Mouse (Mus musculus) fibroblast of lung, adult 2 months (primary cell): ENCODE measurements around the gene B4galt2.

ENCODE experiments used
- DNase-seq: peaks from one replicate; pipeline ENCODE4 v3.0.0-alpha.2; 2011; ENCODE audit warnings: low read depth

The B4galt2 gene

DNA sequence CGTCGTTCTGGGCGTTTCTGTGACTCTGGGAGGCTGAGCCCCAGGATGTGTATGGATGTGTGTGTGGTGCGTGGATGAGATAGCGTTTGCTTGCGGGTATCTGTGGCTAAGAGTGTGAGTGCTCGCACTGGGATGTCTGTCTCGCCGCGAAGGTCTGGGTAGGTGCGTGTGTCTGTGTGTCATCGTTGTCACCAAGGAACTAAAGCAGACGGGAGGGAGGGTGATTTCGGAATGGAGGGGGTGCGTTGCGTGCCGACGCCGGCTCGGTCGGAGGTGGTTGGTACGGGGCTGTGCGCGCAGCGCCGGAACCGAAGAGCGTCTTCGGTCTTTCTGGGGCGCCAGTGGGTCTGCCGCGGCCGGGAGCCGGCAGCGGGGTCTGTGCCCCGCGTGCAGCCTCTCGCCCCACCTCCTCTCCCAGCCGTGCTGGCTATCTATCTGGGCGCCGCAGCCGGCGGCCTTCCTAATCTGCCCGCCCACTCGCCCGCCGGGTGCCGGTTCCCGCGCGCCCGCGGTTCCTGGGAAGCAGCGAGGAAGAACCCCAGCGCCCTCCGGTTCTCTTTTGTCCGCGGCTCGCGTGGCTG is 47.7 kb downstream of the B4galt2 start:
- DNase-seq, result no peak

DNA sequence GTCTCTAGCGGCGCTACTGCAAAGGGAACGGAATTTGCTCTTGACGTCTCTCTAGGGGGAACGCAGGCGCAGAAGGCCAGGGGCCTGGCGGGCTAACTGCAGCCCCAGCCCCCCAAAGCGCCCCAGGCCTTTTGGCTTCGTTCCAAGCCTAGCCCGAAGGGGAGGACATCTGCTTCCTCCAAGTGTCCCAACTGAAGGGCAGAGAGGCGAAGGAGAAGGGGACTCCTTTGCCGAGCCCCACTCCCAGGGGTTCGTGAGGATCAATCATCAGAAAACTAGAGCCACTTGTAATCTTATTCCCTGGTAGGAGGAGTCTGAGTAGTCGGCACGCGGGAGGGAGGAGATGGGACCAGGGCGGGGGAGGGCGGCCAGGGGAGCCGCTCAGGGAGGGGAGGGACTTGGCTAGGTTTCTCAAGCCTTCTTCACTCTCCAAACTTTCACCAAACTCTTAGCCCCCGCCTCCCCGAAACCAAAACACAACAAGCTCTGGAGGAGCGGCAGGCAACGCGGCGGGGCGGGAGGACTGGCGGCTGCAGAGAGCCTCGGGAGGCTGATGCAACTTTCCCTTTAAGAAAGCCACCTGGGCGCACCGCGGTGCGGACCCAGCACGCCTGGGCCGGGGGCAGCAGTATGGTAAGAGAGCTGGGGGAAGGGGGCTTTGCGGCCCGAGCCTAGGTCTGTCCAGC is 48.3 kb downstream of the B4galt2 start:
- peak; percentile 70 for DNase-seq

DNA sequence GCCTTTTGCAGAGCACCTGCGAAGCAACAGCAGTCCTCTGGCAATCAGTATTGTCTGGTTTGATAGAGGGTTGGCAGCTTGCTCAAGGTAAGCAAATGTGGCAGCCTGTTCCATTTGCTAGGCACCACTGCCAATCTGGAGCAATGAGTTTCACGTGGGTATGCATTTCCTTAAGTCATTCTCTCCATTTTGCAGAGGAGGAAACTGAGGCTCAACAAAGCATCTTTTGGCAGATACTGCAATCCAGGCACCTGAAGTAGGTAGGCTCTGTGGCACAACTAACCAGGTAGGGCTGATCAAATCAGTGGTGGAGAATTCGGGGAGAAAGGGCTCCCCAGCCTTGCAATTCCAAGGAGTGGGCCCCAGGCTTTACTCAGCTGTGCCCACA is 48.8 kb downstream of the B4galt2 start, which contains the start of gene Slc6a9:
Gene Slc6a9 (plus strand): TSS at position 50 of the 388 bp plus-strand sequence.
- no peak for DNase-seq

GRCm38 (mm10) chr4:117831920-117832691 is 51.2 kb downstream of the B4galt2 start:
- no peak for DNase-seq

- no peak for DNase-seq
Observed at GRCm38 (mm10) chr4:117831499-117831898, 51.8 kb downstream of the B4galt2 start.

GRCm38 (mm10) chr4:117830801-117831200 is 52.5 kb downstream of the B4galt2 start:
- DNase-seq, result no peak

DNA sequence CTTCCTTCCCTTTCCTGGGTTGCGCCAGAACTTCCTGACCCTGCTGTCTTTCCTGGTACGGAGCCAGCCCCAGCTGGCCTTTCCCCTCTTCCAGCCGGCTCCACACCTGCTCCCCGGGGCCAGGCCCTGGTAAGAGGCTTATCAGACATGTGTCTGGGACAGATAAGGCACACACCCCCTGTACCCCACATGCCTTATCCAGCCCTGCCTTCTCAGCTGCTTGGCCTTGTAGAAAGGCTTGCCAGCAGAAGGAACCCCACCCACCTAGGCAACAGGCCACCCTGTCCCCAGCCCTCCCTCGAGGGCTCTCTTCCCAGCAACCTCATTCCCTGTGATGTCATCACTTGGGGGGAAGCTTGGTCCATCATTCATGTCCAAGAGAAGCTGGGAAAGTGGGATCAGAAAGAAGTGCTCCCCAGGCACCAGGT is 53.1 kb downstream of the B4galt2 start:
- no peak for DNase-seq

DNA sequence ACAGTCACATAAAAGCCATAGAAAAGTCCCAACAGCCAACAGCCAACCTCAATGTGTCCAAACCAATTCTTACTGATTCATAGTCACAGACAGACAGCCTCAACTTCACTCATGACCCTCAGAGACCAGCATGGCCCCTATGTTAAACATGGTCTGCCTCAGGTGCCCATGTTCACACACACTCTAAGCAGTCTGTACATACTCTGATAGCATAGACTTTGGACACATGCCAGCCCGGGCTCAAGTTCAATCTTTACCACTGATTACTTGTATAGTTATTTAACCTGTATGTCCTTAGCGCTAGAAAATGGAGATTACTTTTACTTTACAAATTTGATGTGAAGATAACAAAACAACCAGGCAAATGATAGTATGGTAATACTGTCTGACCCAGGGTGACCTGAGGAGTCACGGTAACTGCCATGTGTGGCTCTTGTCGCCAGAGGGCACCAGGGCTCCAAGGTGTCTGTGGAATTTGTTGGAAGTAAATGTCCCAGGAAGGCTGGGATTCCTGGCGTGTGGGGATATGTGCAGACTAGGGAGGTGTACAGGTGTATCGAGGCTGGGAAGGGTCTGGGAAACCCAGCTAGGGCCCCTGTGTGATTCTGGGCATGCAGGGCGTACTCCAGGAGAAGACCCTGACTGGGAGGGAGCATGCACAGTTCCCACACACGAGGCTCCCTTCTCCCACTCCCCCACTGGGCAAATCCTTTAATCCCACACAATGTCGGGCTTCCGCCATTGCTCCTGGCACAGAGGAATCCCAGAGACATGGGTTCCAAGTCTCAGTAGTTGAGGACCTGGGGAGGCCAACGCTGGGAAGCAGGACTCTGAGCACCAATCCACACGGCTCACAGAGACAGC is 53.8 kb downstream of the B4galt2 start:
- peak; percentile 41 for DNase-seq

DNA sequence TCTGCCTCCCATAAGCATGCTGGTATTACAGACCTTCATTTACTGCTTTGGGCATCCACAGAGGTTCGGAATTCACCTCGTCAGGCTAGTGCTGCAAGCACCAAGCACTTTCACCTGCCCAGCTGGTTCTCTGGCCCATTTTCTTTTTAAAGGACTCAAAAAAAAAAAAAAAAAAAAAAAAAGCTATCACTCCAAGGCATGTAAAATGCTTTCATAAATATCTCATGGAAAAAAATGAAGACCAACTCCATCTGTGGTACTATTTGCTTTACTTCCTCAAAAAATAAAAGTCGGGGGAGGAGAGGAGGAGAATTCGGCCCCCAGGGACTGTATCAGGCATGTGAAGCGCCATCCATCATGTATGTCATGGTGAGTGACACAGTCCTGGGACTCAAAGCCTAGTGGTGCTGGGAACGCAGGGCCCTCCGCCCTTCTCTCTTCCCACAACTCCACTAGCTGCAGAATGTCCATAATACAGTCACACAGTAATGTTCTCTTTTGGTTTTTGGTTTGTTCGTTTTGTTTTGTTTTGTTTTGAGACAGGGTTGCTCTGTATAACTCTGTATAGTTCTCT is 54.6 kb downstream of the B4galt2 start:
- DNase-seq, result no peak
